Mouse (Mus musculus) intestine, embryonic 16.5 days (tissue): ENCODE results near the gene Apbb2. TPM values are rescaled to one million over a fixed set of nuclear protein-coding genes. Genes with fewer than 3 reads are reported as not detected.

Experiments used
- ATAC-seq: fragments of 200-750 bp; cut with Nextera tagmentation; 2 replicates; pipeline ENCODE4 v1.8.0; 2017; ENCODE audit warnings: moderate TSS enrichment, moderate library complexity
- H3K27ac ChIP-seq: fragments of 300-500 bp; sonication (generic); 2 replicates; pipeline ENCODE4 v1.5.1; 2014; ENCODE audit warnings: mild to moderate bottlenecking, low read length
- H3K27me3 ChIP-seq: fragments of 300-500 bp; sonication (generic); replicated peaks from 2 replicates; pipeline ENCODE4 v1.6.1; 2014; ENCODE audit warnings: low read length, control low read depth, mixed read lengths; ENCODE audit not compliant: control insufficient read depth, insufficient read depth
- H3K36me3 ChIP-seq: fragments of 300-500 bp; sonication (generic); 2 replicates; pipeline ENCODE4 v1.6.1; 2014; ENCODE audit warnings: low read length, control low read depth; ENCODE audit not compliant: control insufficient read depth, insufficient read depth
- H3K4me1 ChIP-seq: fragments of 300-500 bp; sonication (generic); 2 replicates; pipeline ENCODE4 v1.6.1; 2014; ENCODE audit warnings: low read length, control low read depth, mixed read lengths; ENCODE audit not compliant: control insufficient read depth, insufficient read depth
- H3K4me2 ChIP-seq: fragments of 300-500 bp; sonication (generic); 2 replicates; pipeline ENCODE4 v1.6.1; 2014; ENCODE audit warnings: low read depth, low read length, control low read depth
- H3K4me3 ChIP-seq: fragments of 300-500 bp; sonication (generic); 2 replicates; pipeline ENCODE4 v1.5.1; 2014; ENCODE audit warnings: mild to moderate bottlenecking, low read length
- H3K9ac ChIP-seq: fragments of 300-500 bp; sonication (generic); 2 replicates; pipeline ENCODE4 v1.6.1; 2014; ENCODE audit warnings: low read depth, low read length
- H3K9me3 ChIP-seq: fragments of 300-500 bp; sonication (generic); 2 replicates; pipeline ENCODE4 v1.6.1; 2016; ENCODE audit warnings: low read length, control low read depth; ENCODE audit not compliant: control insufficient read depth
- WGBS: fragments of 180-500 bp; shearing (Covaris S2); extraction: QIAGEN DNeasy Blood & Tissue Kit; methylation state at CpG from one replicate; pipeline ENCODE4 v1.1.7; 2014; 5-methylcytosine and 5-hydroxymethylcytosine counted together
- polyA plus RNA-seq: library from polyadenylated mRNA; unstranded; fragments of >200 nt; fragmentation: Nextera tagmentation; extraction: Ambion mirVana; gene quantifications from 2 replicates; pipeline ENCODE4 v1.2.1, GENCODE M21; 2015

The Apbb2 gene
- polyA plus RNA-seq, 1 experiment from 2014 or later: 31.2 TPM

- Histone ChIP-seq H3K4me2 (no peak overlapping the region), H3K9ac (no peak overlapping the region), H3K27me3 (no peaks in the 10 kb centered on the region), H3K4me1 (no peaks in the 10 kb centered on the region), H3K27ac (no peak overlapping the region), H3K4me3 (no peak overlapping the region), H3K36me3 (no peaks in the 10 kb centered on the region; the same call in 1 of the 2 replicates), H3K9me3 (no peaks in the 10 kb centered on the region)
- WGBS: 89% methylated on average over 7 of the region's 7 CpGs
- no peak for ATAC-seq
Observed at GRCm38 (mm10) chr5:66351836-66352390, 266.7 kb downstream of the Apbb2 start.

- H3K9ac ChIP-seq: no peak overlapping the region
- H3K36me3 ChIP-seq: no peaks in the 10 kb centered on the region; the same call in 1 of the 2 replicates
- no peak overlapping the region for H3K4me2 ChIP-seq
- no peak overlapping the region for H3K4me3 ChIP-seq
- no peak overlapping the region for H3K27ac ChIP-seq
- ATAC-seq: no peak
- H3K27me3 ChIP-seq: no peaks in the 10 kb centered on the region
- peaks cover 3% of the 10 kb centered on the region; the same call in 1 of the 2 replicates for H3K4me1 ChIP-seq
- H3K9me3 ChIP-seq: no peaks in the 10 kb centered on the region
- 66% methylated on average over 12 of the region's 12 CpGs for WGBS
Observed at GRCm38 (mm10) chr5:66351064-66351463, 267.5 kb downstream of the Apbb2 start.

- 74% methylated on average over 6 of the region's 6 CpGs for WGBS
- no peak overlapping the region for H3K9ac ChIP-seq
- no peak overlapping the region for H3K27ac ChIP-seq
- ATAC-seq: no peak
- no peaks in the 10 kb centered on the region; the same call in 1 of the 2 replicates for H3K36me3 ChIP-seq
- peaks cover 5% of the 10 kb centered on the region; the same call in 1 of the 2 replicates for H3K4me1 ChIP-seq
- H3K27me3 ChIP-seq: no peaks in the 10 kb centered on the region
- H3K4me3 ChIP-seq: no peak overlapping the region
- H3K9me3 ChIP-seq: no peaks in the 10 kb centered on the region
- no peak overlapping the region for H3K4me2 ChIP-seq
Observed at GRCm38 (mm10) chr5:66350611-66351010, 268.0 kb downstream of the Apbb2 start.

GRCm38 (mm10) chr5:66348421-66348820 is 270.2 kb downstream of the Apbb2 start:
- no peak for ATAC-seq
- Histone ChIP-seq H3K4me3 (no peak overlapping the region), H3K27ac (no peak overlapping the region), H3K9ac (no peak overlapping the region), H3K36me3 (no peaks in the 10 kb centered on the region; the same call in 1 of the 2 replicates), H3K9me3 (no peaks in the 10 kb centered on the region), H3K4me2 (no peak overlapping the region), H3K27me3 (no peaks in the 10 kb centered on the region), H3K4me1 (peaks cover 5% of the 10 kb centered on the region; the same call in 1 of the 2 replicates)
- WGBS: 72% methylated on average over 6 of the region's 6 CpGs

GRCm38 (mm10) chr5:66346756-66347155 is 271.8 kb downstream of the Apbb2 start:
- no peak overlapping the region for H3K4me3 ChIP-seq
- H3K27ac ChIP-seq: no peak overlapping the region
- no peak overlapping the region for H3K4me2 ChIP-seq
- no peaks in the 10 kb centered on the region for H3K36me3 ChIP-seq
- H3K27me3 ChIP-seq: no peaks in the 10 kb centered on the region
- 0 out of 2 replicates have a peak, but pooled peaks have one; percentile 30 for ATAC-seq
- no peaks in the 10 kb centered on the region for H3K9me3 ChIP-seq
- no peak overlapping the region for H3K9ac ChIP-seq
- peaks cover 11% of the 10 kb centered on the region; the same call in 1 of the 2 replicates for H3K4me1 ChIP-seq
- WGBS: 75% methylated on average over 6 of the region's 6 CpGs

- Histone ChIP-seq H3K9ac (no peak overlapping the region), H3K4me1 (peaks cover 20% of the 10 kb centered on the region; the same call in 1 of the 2 replicates), H3K9me3 (no peaks in the 10 kb centered on the region), H3K4me2 (no peak overlapping the region), H3K27me3 (no peaks in the 10 kb centered on the region), H3K36me3 (no peaks in the 10 kb centered on the region), H3K4me3 (no peak overlapping the region), H3K27ac (no peak overlapping the region)
- WGBS: 41% methylated on average over 3 of the region's 3 CpGs
- no peak for ATAC-seq
Observed at GRCm38 (mm10) chr5:66345140-66345539, 273.4 kb downstream of the Apbb2 start.

- Histone ChIP-seq H3K27me3 (no peaks in the 10 kb centered on the region), H3K4me3 (no peak overlapping the region), H3K27ac (no peak overlapping the region), H3K9me3 (no peaks in the 10 kb centered on the region), H3K4me2 (no peak overlapping the region), H3K4me1 (peaks cover 20% of the 10 kb centered on the region; the same call in 1 of the 2 replicates), H3K36me3 (no peaks in the 10 kb centered on the region), H3K9ac (no peak overlapping the region)
- WGBS: 67% methylated on average over 2 of the region's 2 CpGs
- no peak for ATAC-seq
Observed at GRCm38 (mm10) chr5:66344182-66344581, 274.4 kb downstream of the Apbb2 start.

GRCm38 (mm10) chr5:66342285-66342684 is 276.3 kb downstream of the Apbb2 start:
- Histone ChIP-seq H3K36me3 (no peaks in the 10 kb centered on the region), H3K4me1 (peaks cover 26% of the 10 kb centered on the region; the same call in 1 of the 2 replicates), H3K27ac (0 out of 2 replicates have a peak overlapping the region, but pooled peaks have one; percentile 57), H3K27me3 (no peaks in the 10 kb centered on the region), H3K9me3 (no peaks in the 10 kb centered on the region), H3K4me3 (no peak overlapping the region), H3K4me2 (no peak overlapping the region), H3K9ac (no peak overlapping the region)
- WGBS: 70% methylated on average over 9 of the region's 9 CpGs
- ATAC-seq: no peak

GRCm38 (mm10) chr5:66341848-66342247 is 276.7 kb downstream of the Apbb2 start:
- 30% methylated on average over 10 of the region's 10 CpGs for WGBS
- ATAC-seq: peak; percentile 75
- Histone ChIP-seq H3K4me2 (no peak overlapping the region), H3K9ac (no peak overlapping the region), H3K27me3 (no peaks in the 10 kb centered on the region), H3K4me3 (no peak overlapping the region), H3K4me1 (peaks cover 30% of the 10 kb centered on the region), H3K36me3 (no peaks in the 10 kb centered on the region), H3K27ac (peak overlapping the region; percentile 57; the same call in 1 of the 2 replicates), H3K9me3 (no peaks in the 10 kb centered on the region)
